Mouse (Mus musculus): ENCODE results near the gene Cd79a. TPM values are rescaled to one million over a fixed set of nuclear protein-coding genes. Genes with fewer than 3 reads are reported as not detected.

Cd79a gene
- polyA plus RNA-seq, 1 experiment: 27.1 TPM

DNA sequence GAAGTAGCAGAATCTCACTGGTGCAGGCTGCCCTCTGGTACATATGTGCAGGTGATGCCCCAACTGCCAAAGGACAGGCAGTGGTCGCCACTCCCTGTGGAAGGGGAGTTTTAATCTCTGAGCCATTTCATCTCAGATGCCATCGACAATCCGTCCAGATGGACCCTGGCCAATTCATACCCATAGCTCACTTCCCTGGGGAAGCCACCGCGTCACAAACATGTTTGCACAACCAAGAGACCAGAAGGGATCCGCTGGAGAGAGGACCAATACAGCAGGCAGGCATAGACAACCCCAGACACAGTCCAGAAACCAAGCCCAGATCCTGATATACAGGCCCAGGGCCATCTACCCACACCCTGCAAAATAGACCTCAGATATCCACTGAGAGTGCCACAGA lies 33.3 kb downstream of the Cd79a start:
- no peak for TF ChIP-seq CTCF (conservative IDR thresholded peaks at IDR 0.05; ENCODE audit: insufficient read depth, insufficient read length, low read depth, low read length)
- no peak for TF ChIP-seq POLR2A (IDR thresholded peaks at IDR 0.05; ENCODE audit: low read depth, low read length)
- Histone ChIP-seq H3K36me3 (ENCODE audit: control insufficient read depth, insufficient read depth, low read length) (no peaks in the 10 kb centered on the region), H3K27me3 (replicated peaks; ENCODE audit: control insufficient read depth, insufficient read depth, low read length) (no peaks in the 10 kb centered on the region; the same call in 1 of the 2 replicates), H3K4me1 (ENCODE audit: control insufficient read depth, insufficient read depth, low read length) (no peaks in the 10 kb centered on the region), H3K4me3 (ENCODE audit: insufficient read depth, low read depth, low read length) (no peak overlapping the region), H3K27ac (ENCODE audit: insufficient read depth, low read depth, low read length) (no peak overlapping the region)
- no peak for DNase-seq
- 52% methylated on average over 6 of the region's 6 CpGs for WGBS

DNA sequence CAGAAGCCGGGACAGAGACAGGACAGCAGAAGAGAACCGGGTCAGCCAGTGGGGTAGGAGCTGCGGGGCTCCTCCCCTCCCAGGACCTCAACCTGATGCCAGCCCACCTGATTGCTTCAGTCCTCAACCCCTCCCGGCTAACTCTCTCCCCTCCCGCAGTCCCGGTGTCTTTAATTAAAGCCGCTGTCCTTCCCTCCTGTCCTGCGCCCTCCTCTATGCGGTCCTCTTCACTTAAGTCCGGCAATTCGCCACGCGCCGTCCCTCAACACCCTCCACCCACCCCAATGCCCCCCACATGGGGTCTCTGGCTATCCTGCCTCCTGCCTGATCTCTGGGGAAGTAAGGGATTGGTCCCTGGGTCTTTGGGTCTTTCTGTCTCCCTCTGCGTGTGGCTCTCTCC lies 34.5 kb downstream of the Cd79a start:
- no peak for DNase-seq
- Histone ChIP-seq H3K27me3 (replicated peaks; ENCODE audit: control insufficient read depth, insufficient read depth, low read length) (no peaks in the 10 kb centered on the region; the same call in 1 of the 2 replicates), H3K27ac (ENCODE audit: insufficient read depth, low read depth, low read length) (no peak overlapping the region), H3K4me1 (ENCODE audit: control insufficient read depth, insufficient read depth, low read length) (no peaks in the 10 kb centered on the region), H3K4me3 (ENCODE audit: insufficient read depth, low read depth, low read length) (no peak overlapping the region), H3K36me3 (ENCODE audit: control insufficient read depth, insufficient read depth, low read length) (no peaks in the 10 kb centered on the region)
- WGBS: under 1% methylated on average over 14 of the region's 15 CpGs
- TF ChIP-seq POLR2A (IDR thresholded peaks at IDR 0.05; ENCODE audit: low read depth, low read length) (no peak), CTCF (conservative IDR thresholded peaks at IDR 0.05; ENCODE audit: insufficient read depth, insufficient read length, low read depth, low read length) (no peak)

DNA sequence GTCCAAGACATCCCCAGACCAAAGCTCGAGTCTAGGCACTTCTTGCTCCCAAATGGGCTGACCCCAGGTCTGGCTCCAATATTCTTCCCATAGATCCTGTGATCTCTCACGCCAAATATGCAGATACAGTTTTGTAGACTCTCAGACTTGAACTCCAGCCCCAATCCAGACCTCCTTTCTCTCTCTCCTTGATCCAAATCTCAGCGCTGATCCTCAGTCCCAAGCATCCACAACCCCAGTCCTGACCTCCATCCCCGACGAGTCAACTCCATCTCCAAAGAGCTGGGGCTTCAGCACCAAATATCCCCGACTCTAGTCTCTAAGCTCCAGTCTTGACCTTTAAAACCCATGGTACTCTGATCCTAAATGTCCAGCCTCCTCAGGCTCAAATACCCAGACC lies 46.5 kb downstream of the Cd79a start:
- TF ChIP-seq CTCF (conservative IDR thresholded peaks at IDR 0.05; ENCODE audit: insufficient read depth, insufficient read length, low read depth, low read length) (no peak), POLR2A (IDR thresholded peaks at IDR 0.05; ENCODE audit: low read depth, low read length) (no peak)
- no peaks in the 10 kb centered on the region for H3K4me1 ChIP-seq (ENCODE audit: control insufficient read depth, insufficient read depth, low read length)
- peaks cover 4% of the 10 kb centered on the region for H3K27me3 ChIP-seq (replicated peaks; ENCODE audit: control insufficient read depth, insufficient read depth, low read length)
- no peak overlapping the region for H3K27ac ChIP-seq (ENCODE audit: insufficient read depth, low read depth, low read length)
- H3K4me3 ChIP-seq (ENCODE audit: insufficient read depth, low read depth, low read length): no peak overlapping the region
- no peak for DNase-seq
- H3K36me3 ChIP-seq (ENCODE audit: control insufficient read depth, insufficient read depth, low read length): no peaks in the 10 kb centered on the region
- WGBS: 6% methylated on average over 6 of the region's 6 CpGs

DNA sequence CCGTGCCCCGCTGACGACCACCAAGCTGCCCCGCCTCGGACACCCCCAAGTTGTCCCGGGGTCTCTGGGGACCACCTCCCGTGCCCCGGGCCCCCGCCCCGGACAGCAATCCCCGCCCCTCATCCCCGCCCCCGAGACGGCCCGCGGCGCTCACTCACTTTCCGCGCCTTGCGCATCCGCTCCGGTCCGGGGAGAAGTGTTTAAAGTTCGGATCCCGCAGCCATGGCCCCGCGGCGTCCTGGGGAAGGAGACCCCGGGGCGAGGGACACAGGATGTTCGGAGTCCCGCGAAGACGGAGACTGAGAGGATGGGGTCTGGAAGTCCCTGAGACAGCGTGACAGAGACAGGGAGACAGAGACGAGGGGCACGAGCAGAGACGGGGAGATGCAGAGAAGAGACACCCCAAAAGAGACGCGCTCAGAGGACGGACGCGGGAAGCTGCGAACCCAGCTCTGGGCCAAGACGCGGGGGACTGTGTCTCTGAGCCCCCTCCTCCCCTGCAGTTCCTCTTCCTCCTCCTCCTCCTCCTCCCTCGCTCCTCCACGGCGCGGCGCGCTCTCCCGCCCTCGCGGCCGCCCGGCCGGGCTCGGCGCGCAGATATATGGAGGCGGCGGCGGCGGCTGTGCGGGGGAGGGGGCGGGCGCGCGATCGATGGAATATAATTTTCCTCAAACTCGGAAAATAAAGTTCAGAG lies 47.2 kb downstream of the Cd79a start, which contains the start of gene Gm4881:
TSS of gene Gm4881 (minus strand) at position 238 of the 694 bp plus-strand sequence.
- H3K4me1 ChIP-seq (ENCODE audit: control insufficient read depth, insufficient read depth, low read length): no peaks in the 10 kb centered on the region
- no peak within 1 kb of the TSS for H3K27ac ChIP-seq (ENCODE audit: insufficient read depth, low read depth, low read length)
- 2% methylated on average over 71 of the region's 72 CpGs for WGBS
- peaks cover 4% of the 10 kb centered on the region for H3K27me3 ChIP-seq (replicated peaks; ENCODE audit: control insufficient read depth, insufficient read depth, low read length)
- no peak within 1 kb of the TSS for H3K4me3 ChIP-seq (ENCODE audit: insufficient read depth, low read depth, low read length)
- no peak for DNase-seq
- H3K36me3 ChIP-seq (ENCODE audit: control insufficient read depth, insufficient read depth, low read length): no peaks in the 10 kb centered on the region
- no peak for TF ChIP-seq POLR2A (IDR thresholded peaks at IDR 0.05; ENCODE audit: low read depth, low read length)
- no peak for TF ChIP-seq CTCF (conservative IDR thresholded peaks at IDR 0.05; ENCODE audit: insufficient read depth, insufficient read length, low read depth, low read length)

DNA sequence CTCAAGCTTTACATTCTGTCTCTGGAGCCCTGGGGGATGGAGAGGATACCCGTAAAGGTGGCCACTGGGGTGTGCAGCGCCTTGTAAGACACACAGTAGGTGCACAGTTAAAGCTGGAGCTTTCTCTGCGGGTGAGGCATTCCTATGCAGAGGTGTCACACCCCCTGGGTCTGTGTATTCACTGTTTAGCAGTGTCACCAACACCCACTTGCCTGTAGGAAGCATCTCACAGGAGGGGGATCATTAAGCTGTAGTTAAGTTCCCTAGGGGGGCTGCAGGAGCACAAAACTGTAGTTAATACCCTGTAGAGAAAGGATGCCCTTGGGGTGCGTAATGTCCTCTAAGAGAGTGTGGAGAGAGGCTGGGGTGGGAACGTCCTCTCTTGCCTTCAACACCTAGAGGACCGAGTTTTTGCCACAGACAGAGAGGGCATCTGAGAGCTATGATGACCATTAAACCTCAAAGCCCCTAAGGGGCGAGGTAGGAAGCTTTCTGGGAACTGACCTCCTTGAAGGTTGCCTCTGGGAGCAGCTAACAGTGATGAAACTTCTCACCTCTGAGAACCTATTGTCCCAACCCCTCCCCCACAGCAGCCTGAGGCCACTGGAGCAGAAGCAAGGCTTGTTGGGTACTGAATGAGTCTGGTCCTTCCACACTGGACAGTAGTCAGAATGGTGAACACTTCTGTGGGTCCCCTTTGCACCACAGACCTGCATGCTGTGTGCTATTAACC lies 50.3 kb downstream of the Cd79a start:
- TF ChIP-seq CTCF (conservative IDR thresholded peaks at IDR 0.05; ENCODE audit: insufficient read depth, insufficient read length, low read depth, low read length): no peak
- no peak for TF ChIP-seq POLR2A (IDR thresholded peaks at IDR 0.05; ENCODE audit: low read depth, low read length)
- Histone ChIP-seq H3K4me1 (ENCODE audit: control insufficient read depth, insufficient read depth, low read length) (no peaks in the 10 kb centered on the region), H3K27me3 (replicated peaks; ENCODE audit: control insufficient read depth, insufficient read depth, low read length) (peaks cover 4% of the 10 kb centered on the region), H3K27ac (ENCODE audit: insufficient read depth, low read depth, low read length) (no peak overlapping the region), H3K4me3 (ENCODE audit: insufficient read depth, low read depth, low read length) (no peak overlapping the region), H3K36me3 (ENCODE audit: control insufficient read depth, insufficient read depth, low read length) (no peaks in the 10 kb centered on the region)
- 5% methylated on average over 7 of the region's 7 CpGs for WGBS
- no peak for DNase-seq

DNA sequence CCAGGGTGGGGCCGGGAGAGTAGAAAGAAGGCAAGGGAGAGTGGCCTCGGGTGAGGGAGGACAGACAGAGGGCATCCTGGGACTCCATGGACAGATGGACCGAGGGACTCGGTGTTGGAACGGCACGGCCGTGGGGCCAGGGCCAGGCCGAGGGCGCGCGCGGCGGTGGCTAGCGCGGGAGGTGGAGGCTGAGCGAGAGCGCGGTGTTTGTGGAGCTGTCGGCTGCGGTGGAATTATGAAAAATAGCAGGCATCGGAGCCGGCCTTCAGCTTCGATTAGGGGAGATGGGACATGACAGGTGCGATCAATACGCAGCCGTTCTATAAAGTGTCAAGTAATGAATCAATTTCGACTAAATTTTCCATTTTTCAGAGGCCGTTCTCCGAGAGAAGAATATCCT lies 51.6 kb downstream of the Cd79a start:
- TF ChIP-seq POLR2A (IDR thresholded peaks at IDR 0.05; ENCODE audit: low read depth, low read length) (no peak), CTCF (conservative IDR thresholded peaks at IDR 0.05; ENCODE audit: insufficient read depth, insufficient read length, low read depth, low read length) (no peak)
- DNase-seq: no peak
- WGBS: 3% methylated on average over 29 of the region's 29 CpGs
- H3K4me1 ChIP-seq (ENCODE audit: control insufficient read depth, insufficient read depth, low read length): no peaks in the 10 kb centered on the region
- peaks cover 3% of the 10 kb centered on the region for H3K27me3 ChIP-seq (replicated peaks; ENCODE audit: control insufficient read depth, insufficient read depth, low read length)
- H3K27ac ChIP-seq (ENCODE audit: insufficient read depth, low read depth, low read length): no peak overlapping the region
- no peak overlapping the region for H3K4me3 ChIP-seq (ENCODE audit: insufficient read depth, low read depth, low read length)
- H3K36me3 ChIP-seq (ENCODE audit: control insufficient read depth, insufficient read depth, low read length): no peaks in the 10 kb centered on the region

DNA sequence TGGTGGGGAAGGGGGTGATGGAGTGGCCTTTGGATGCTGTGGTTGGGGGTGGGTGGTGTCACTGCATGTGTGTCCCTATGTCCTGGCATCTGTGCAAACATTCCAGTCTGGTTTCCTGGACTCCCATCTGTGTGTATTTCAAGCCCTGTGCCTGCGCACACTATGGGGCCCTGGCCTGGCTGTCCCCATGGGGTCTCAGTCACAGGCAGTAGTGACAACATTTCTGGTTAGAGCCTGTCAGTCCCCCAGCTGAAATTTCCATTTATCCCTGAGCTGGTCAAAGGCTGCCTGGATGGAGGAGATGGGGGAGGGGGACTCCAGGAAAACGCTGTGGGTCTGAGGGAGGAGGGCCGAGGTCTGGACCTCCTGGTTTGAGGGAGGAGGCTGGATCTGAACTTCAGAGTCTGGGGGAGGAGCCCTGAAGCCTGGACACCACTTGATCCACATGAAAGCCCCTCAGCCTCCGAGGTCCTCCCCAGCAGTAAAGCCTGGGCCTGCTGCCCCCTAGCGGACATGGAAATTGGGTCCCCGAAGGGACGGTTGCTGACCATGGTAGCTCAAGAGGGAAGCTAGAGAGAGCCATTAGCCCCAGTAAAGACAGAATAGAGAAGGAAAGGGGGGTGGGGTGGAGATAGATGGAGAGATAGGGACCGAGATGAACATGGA lies 52.9 kb downstream of the Cd79a start:
- Histone ChIP-seq H3K4me1 (ENCODE audit: control insufficient read depth, insufficient read depth, low read length) (no peaks in the 10 kb centered on the region), H3K36me3 (ENCODE audit: control insufficient read depth, insufficient read depth, low read length) (no peaks in the 10 kb centered on the region), H3K27ac (ENCODE audit: insufficient read depth, low read depth, low read length) (no peak overlapping the region), H3K27me3 (replicated peaks; ENCODE audit: control insufficient read depth, insufficient read depth, low read length) (no peaks in the 10 kb centered on the region; the same call in none of the 2 replicates), H3K4me3 (ENCODE audit: insufficient read depth, low read depth, low read length) (no peak overlapping the region)
- TF ChIP-seq CTCF (conservative IDR thresholded peaks at IDR 0.05; ENCODE audit: insufficient read depth, insufficient read length, low read depth, low read length) (peak; percentile 77), POLR2A (IDR thresholded peaks at IDR 0.05; ENCODE audit: low read depth, low read length) (no peak)
- 3% methylated on average over 8 of the region's 8 CpGs for WGBS
- DNase-seq: peak; percentile 62

Other genes with a start within 250 kb of the Cd79a start
- 0.14 TPM in 1 of 2 replicates, not detected in the other for gene Tex101, start 220.7 kb upstream of the Cd79a start, polyA plus RNA-seq (2012; rRNA removed)
- gene BC049730, start 188.1 kb upstream of the Cd79a start, polyA plus RNA-seq (2012; rRNA removed): 0.10 TPM in 1 of 2 replicates, not detected in the other
- gene Gm4763, start 170.5 kb upstream of the Cd79a start, polyA plus RNA-seq (2012; rRNA removed): not detected in 2 replicates
- 0.03 and 0.05 TPM in 2 replicates for gene Cd177, start 137.1 kb upstream of the Cd79a start, polyA plus RNA-seq (2012; rRNA removed)
- not detected in 2 replicates for gene Ceacam10, start 120.2 kb upstream of the Cd79a start, polyA plus RNA-seq (2012; rRNA removed)
- gene Gm9844, start 35.2 kb upstream of the Cd79a start, polyA plus RNA-seq (2012; rRNA removed): 0.94 and 2.2 TPM in 2 replicates
- gene Lypd4, start 27.4 kb upstream of the Cd79a start, polyA plus RNA-seq (2012; rRNA removed): 0.14 and 0.23 TPM in 2 replicates
- gene Dmrtc2, start 27.3 kb upstream of the Cd79a start, polyA plus RNA-seq (2012; rRNA removed): 0.11 TPM in 1 of 2 replicates, not detected in the other
- 468 and 618 TPM in 2 replicates for gene Rps19, start 13.0 kb upstream of the Cd79a start, polyA plus RNA-seq (2012; rRNA removed)
- 92.6 and 111 TPM in 2 replicates for gene Arhgef1, start 5.5 kb downstream of the Cd79a start, polyA plus RNA-seq (2012; rRNA removed)
- not detected in 2 replicates for gene Gm4881, start 47.1 kb downstream of the Cd79a start, polyA plus RNA-seq (2012; rRNA removed)
- gene Rabac1, start 75.4 kb downstream of the Cd79a start, polyA plus RNA-seq (2012; rRNA removed): 549 and 618 TPM in 2 replicates
- 1.4 and 1.8 TPM in 2 replicates for gene Atp1a3, start 108.6 kb downstream of the Cd79a start, polyA plus RNA-seq (2012; rRNA removed)
- gene Grik5, start 175.0 kb downstream of the Cd79a start, polyA plus RNA-seq (2012; rRNA removed): 17.1 and 24.3 TPM in 2 replicates
- gene Zfp574, start 175.2 kb downstream of the Cd79a start, polyA plus RNA-seq (2012; rRNA removed): 20.6 and 27.0 TPM in 2 replicates

Measured in kidney, adult 2 months (tissue).